Mouse (Mus musculus): ENCODE results near the gene Trim10. TPM values are rescaled to one million over a fixed set of nuclear protein-coding genes. Genes with fewer than 3 reads are reported as not detected.

Gene Trim10
- polyA plus RNA-seq, 1 experiment from 2014 or later, result 0.70 TPM

GRCm38 (mm10) chr17:36836874-36837647, 32.3 kb upstream of the Trim10 start, which contains the start of gene Trim26:
TSS of gene Trim26 (plus strand) at chr17:36837134.
- Histone ChIP-seq H3K36me3 (ENCODE audit: control insufficient read depth, insufficient read depth, low read length) (no peaks in the 10 kb centered on the region; the same call in 1 of the 2 replicates), H3K4me1 (ENCODE audit: control insufficient read depth, insufficient read depth, low read length) (peaks cover 11% of the 10 kb centered on the region), H3K9me3 (replicated peaks; ENCODE audit: control insufficient read depth, low read length, poor library complexity, severe bottlenecking) (no peaks in the 10 kb centered on the region), H3K4me2 (ENCODE audit: low read length) (peak within 1 kb of the TSS; percentile 69), H3K27me3 (ENCODE audit: control insufficient read depth, insufficient read depth, low read depth, low read length) (no peaks in the 10 kb centered on the region), H3K27ac (ENCODE audit: low read length) (peak within 1 kb of the TSS; percentile 83), H3K4me3 (ENCODE audit: low read depth, low read length) (peak within 1 kb of the TSS; percentile 62), H3K9ac (ENCODE audit: low read depth, low read length) (peak within 1 kb of the TSS; percentile 67)
- under 1% methylated on average over 55 of the region's 58 CpGs for WGBS
- peak; percentile 99 for ATAC-seq

- no peak overlapping the region for H3K9ac ChIP-seq (ENCODE audit: low read depth, low read length)
- no peak overlapping the region for H3K4me2 ChIP-seq (ENCODE audit: low read length)
- no peaks in the 10 kb centered on the region for H3K9me3 ChIP-seq (replicated peaks; ENCODE audit: control insufficient read depth, low read length, poor library complexity, severe bottlenecking)
- no peaks in the 10 kb centered on the region for H3K27me3 ChIP-seq (ENCODE audit: control insufficient read depth, insufficient read depth, low read depth, low read length)
- H3K27ac ChIP-seq (ENCODE audit: low read length), result no peak overlapping the region
- peaks cover 11% of the 10 kb centered on the region for H3K4me1 ChIP-seq (ENCODE audit: control insufficient read depth, insufficient read depth, low read length)
- no peak overlapping the region for H3K4me3 ChIP-seq (ENCODE audit: low read depth, low read length)
- WGBS, result 83% methylated on average over 5 of the region's 5 CpGs
- H3K36me3 ChIP-seq (ENCODE audit: control insufficient read depth, insufficient read depth, low read length), result no peaks in the 10 kb centered on the region; the same call in 1 of the 2 replicates
- no peak for ATAC-seq
These were observed 30.4 kb upstream of the Trim10 start for GRCm38 (mm10) chr17:36839001-36839400.

DNA sequence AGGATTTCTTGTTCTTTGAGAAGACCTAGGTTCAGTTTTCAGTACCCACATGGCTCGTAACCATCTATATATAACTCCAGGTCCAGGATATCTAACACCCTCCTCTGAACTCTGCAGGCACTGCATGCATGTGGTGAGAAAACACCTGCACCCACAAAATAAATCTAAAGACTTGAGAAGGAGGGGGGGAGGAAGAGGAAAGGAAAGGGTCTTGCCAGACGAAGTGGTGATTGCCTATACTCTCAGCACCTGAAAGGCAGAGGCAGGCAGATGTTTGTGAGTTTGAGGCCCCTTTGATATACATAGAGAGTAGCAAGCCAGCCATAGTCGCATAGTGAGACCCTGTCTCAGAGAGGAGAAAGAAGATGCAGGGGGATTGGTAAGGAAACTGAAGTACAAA, 29.4 kb upstream of the Trim10 start:
- no peak overlapping the region for H3K9ac ChIP-seq (ENCODE audit: low read depth, low read length)
- 85% methylated on average over 3 of the region's 3 CpGs for WGBS
- no peaks in the 10 kb centered on the region for H3K27me3 ChIP-seq (ENCODE audit: control insufficient read depth, insufficient read depth, low read depth, low read length)
- H3K9me3 ChIP-seq (replicated peaks; ENCODE audit: control insufficient read depth, low read length, poor library complexity, severe bottlenecking), result no peaks in the 10 kb centered on the region
- H3K4me2 ChIP-seq (ENCODE audit: low read length), result no peak overlapping the region
- peaks cover 11% of the 10 kb centered on the region for H3K4me1 ChIP-seq (ENCODE audit: control insufficient read depth, insufficient read depth, low read length)
- no peak overlapping the region for H3K4me3 ChIP-seq (ENCODE audit: low read depth, low read length)
- no peak for ATAC-seq
- H3K27ac ChIP-seq (ENCODE audit: low read length), result no peak overlapping the region
- no peaks in the 10 kb centered on the region; the same call in 1 of the 2 replicates for H3K36me3 ChIP-seq (ENCODE audit: control insufficient read depth, insufficient read depth, low read length)

GRCm38 (mm10) chr17:36840961-36841445, 28.4 kb upstream of the Trim10 start:
- Histone ChIP-seq H3K27me3 (ENCODE audit: control insufficient read depth, insufficient read depth, low read depth, low read length) (no peaks in the 10 kb centered on the region), H3K27ac (ENCODE audit: low read length) (no peak overlapping the region), H3K4me3 (ENCODE audit: low read depth, low read length) (no peak overlapping the region), H3K9ac (ENCODE audit: low read depth, low read length) (no peak overlapping the region), H3K4me1 (ENCODE audit: control insufficient read depth, insufficient read depth, low read length) (peaks cover 11% of the 10 kb centered on the region), H3K36me3 (ENCODE audit: control insufficient read depth, insufficient read depth, low read length) (no peaks in the 10 kb centered on the region; the same call in 1 of the 2 replicates), H3K4me2 (ENCODE audit: low read length) (no peak overlapping the region), H3K9me3 (replicated peaks; ENCODE audit: control insufficient read depth, low read length, poor library complexity, severe bottlenecking) (no peaks in the 10 kb centered on the region)
- no peak for ATAC-seq

DNA sequence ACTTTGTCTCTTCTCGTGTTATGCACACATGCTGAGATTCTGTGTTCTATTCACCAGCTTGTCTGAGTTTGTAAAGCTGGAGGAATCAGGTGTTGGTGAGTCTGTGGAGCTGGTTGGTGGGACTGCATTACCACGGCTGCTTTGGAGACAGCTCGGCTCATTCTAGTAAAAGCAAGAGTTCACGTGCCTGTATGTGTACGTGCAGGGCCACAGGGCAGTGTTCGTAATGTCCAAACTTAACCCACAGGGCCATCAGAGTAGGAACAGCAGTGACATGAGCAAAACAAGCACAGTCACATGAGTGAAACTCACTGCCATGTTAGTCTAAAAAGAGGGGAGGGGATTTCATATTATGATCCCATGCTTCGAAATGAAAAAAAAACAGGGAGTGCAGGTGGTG, 25.7 kb upstream of the Trim10 start:
- ATAC-seq, result no peak
- Histone ChIP-seq H3K36me3 (ENCODE audit: control insufficient read depth, insufficient read depth, low read length) (no peaks in the 10 kb centered on the region; the same call in 1 of the 2 replicates), H3K4me2 (ENCODE audit: low read length) (no peak overlapping the region), H3K4me3 (ENCODE audit: low read depth, low read length) (no peak overlapping the region), H3K27me3 (ENCODE audit: control insufficient read depth, insufficient read depth, low read depth, low read length) (no peaks in the 10 kb centered on the region), H3K9me3 (replicated peaks; ENCODE audit: control insufficient read depth, low read length, poor library complexity, severe bottlenecking) (no peaks in the 10 kb centered on the region), H3K4me1 (ENCODE audit: control insufficient read depth, insufficient read depth, low read length) (no peaks in the 10 kb centered on the region; the same call in 1 of the 2 replicates), H3K27ac (ENCODE audit: low read length) (no peak overlapping the region), H3K9ac (ENCODE audit: low read depth, low read length) (no peak overlapping the region)
- 78% methylated on average over 7 of the region's 7 CpGs for WGBS

- Histone ChIP-seq H3K4me3 (ENCODE audit: low read depth, low read length) (no peak overlapping the region), H3K4me1 (ENCODE audit: control insufficient read depth, insufficient read depth, low read length) (no peaks in the 10 kb centered on the region; the same call in 1 of the 2 replicates), H3K9ac (ENCODE audit: low read depth, low read length) (no peak overlapping the region), H3K27me3 (ENCODE audit: control insufficient read depth, insufficient read depth, low read depth, low read length) (no peaks in the 10 kb centered on the region), H3K4me2 (ENCODE audit: low read length) (no peak overlapping the region), H3K27ac (ENCODE audit: low read length) (no peak overlapping the region), H3K36me3 (ENCODE audit: control insufficient read depth, insufficient read depth, low read length) (no peaks in the 10 kb centered on the region; the same call in 1 of the 2 replicates), H3K9me3 (replicated peaks; ENCODE audit: control insufficient read depth, low read length, poor library complexity, severe bottlenecking) (no peaks in the 10 kb centered on the region)
- ATAC-seq, result no peak
These were observed 25.1 kb upstream of the Trim10 start for GRCm38 (mm10) chr17:36844286-36844719.

GRCm38 (mm10) chr17:36844725-36845124, 24.6 kb upstream of the Trim10 start:
- no peaks in the 10 kb centered on the region for H3K9me3 ChIP-seq (replicated peaks; ENCODE audit: control insufficient read depth, low read length, poor library complexity, severe bottlenecking)
- 93% methylated on average over 1 of the region's 1 CpGs for WGBS
- no peaks in the 10 kb centered on the region for H3K4me1 ChIP-seq (ENCODE audit: control insufficient read depth, insufficient read depth, low read length)
- H3K36me3 ChIP-seq (ENCODE audit: control insufficient read depth, insufficient read depth, low read length), result no peaks in the 10 kb centered on the region; the same call in 1 of the 2 replicates
- no peak for ATAC-seq
- H3K9ac ChIP-seq (ENCODE audit: low read depth, low read length), result no peak overlapping the region
- H3K4me2 ChIP-seq (ENCODE audit: low read length), result no peak overlapping the region
- H3K4me3 ChIP-seq (ENCODE audit: low read depth, low read length), result no peak overlapping the region
- no peaks in the 10 kb centered on the region for H3K27me3 ChIP-seq (ENCODE audit: control insufficient read depth, insufficient read depth, low read depth, low read length)
- H3K27ac ChIP-seq (ENCODE audit: low read length), result no peak overlapping the region

GRCm38 (mm10) chr17:36848911-36849310, 20.5 kb upstream of the Trim10 start:
- Histone ChIP-seq H3K4me2 (ENCODE audit: low read length) (no peak overlapping the region), H3K27me3 (ENCODE audit: control insufficient read depth, insufficient read depth, low read depth, low read length) (no peaks in the 10 kb centered on the region), H3K4me3 (ENCODE audit: low read depth, low read length) (no peak overlapping the region), H3K27ac (ENCODE audit: low read length) (no peak overlapping the region), H3K9ac (ENCODE audit: low read depth, low read length) (no peak overlapping the region), H3K36me3 (ENCODE audit: control insufficient read depth, insufficient read depth, low read length) (peaks cover 22% of the 10 kb centered on the region), H3K9me3 (replicated peaks; ENCODE audit: control insufficient read depth, low read length, poor library complexity, severe bottlenecking) (no peaks in the 10 kb centered on the region), H3K4me1 (ENCODE audit: control insufficient read depth, insufficient read depth, low read length) (0 out of 2 replicates have a peak, but pooled peaks cover 2% of the 10 kb centered on the region)
- no peak for ATAC-seq
- WGBS, result 86% methylated on average over 5 of the region's 5 CpGs

DNA sequence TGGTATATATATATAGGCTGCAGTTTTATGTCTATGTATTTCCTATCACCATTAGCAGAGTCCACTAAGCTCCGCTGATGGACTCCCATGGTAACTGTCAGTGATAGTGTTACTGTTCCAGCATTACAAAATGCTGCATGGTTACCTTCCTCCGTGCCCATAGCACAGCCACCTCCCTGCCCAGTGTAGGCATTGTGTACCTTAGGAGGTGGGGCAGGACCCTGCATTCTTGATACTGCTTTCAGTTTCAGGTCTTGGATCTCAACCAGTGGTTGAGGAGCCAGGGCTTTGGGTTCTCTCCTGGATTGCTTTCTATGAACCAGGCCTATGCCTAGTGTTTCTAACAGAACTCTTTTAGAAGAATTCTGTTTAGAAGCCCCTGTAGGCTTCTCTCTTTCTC, 19.4 kb upstream of the Trim10 start:
- Histone ChIP-seq H3K9ac (ENCODE audit: low read depth, low read length) (no peak overlapping the region), H3K4me3 (ENCODE audit: low read depth, low read length) (no peak overlapping the region), H3K36me3 (ENCODE audit: control insufficient read depth, insufficient read depth, low read length) (peaks cover 31% of the 10 kb centered on the region), H3K4me2 (ENCODE audit: low read length) (no peak overlapping the region), H3K9me3 (replicated peaks; ENCODE audit: control insufficient read depth, low read length, poor library complexity, severe bottlenecking) (no peaks in the 10 kb centered on the region), H3K27ac (ENCODE audit: low read length) (no peak overlapping the region), H3K4me1 (ENCODE audit: control insufficient read depth, insufficient read depth, low read length) (0 out of 2 replicates have a peak, but pooled peaks cover 2% of the 10 kb centered on the region), H3K27me3 (ENCODE audit: control insufficient read depth, insufficient read depth, low read depth, low read length) (no peaks in the 10 kb centered on the region)
- 96% methylated on average over 2 of the region's 2 CpGs for WGBS
- ATAC-seq, result no peak
